Mouse (Mus musculus) lung, adult 2 months (tissue): Measurements from ENCODE around the gene Lbhd2.

Source experiments
- CTCF ChIP-seq: fragments of 200-500 bp; IDR thresholded peaks from 2 replicates; pipeline ENCODE4 v1.5.1; 2011; ENCODE audit warnings: mild to moderate bottlenecking, low read length, control low read depth; ENCODE audit not compliant: insufficient read depth
- POLR2A ChIP-seq: fragments of 200-500 bp; IDR thresholded peaks from 2 replicates; pipeline ENCODE4 v1.6.1; 2011; ENCODE audit warnings: low read depth, mild to moderate bottlenecking, control low read depth, low read length, borderline replicate concordance; ENCODE audit errors: extremely low read depth

DNA sequence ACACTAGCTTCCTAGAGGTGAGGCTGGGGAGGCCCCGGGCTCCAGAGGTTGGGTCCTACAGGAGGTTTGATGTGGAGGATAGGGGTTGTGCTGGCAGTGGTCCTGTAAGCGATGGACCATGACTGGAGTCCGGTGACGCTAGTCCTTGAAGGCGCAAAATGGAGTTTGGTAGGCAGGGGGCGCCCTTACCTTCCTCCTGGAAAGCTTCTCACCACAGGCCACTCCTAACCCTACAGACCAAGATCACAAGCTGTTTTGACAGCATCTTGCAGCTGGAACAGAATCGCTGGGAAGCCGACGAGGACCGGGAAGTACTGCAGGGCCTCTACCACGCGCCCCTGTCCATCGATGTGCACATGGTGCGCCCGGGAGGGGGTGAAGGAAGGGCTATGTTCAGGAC, 18.6 kb downstream of the Lbhd2 start:
- TF ChIP-seq POLR2A = no peak
- TF ChIP-seq CTCF = peak; percentile 80
